Mouse (Mus musculus) c-Kit-positive CD71-positive TER-119-negative erythroid progenitor cells, embryonic 14.5 days (primary cell): ENCODE results near the gene Fbxo41.

Experiments
- DNase-seq: peaks from one replicate; pipeline ENCODE4 v3.0.0-alpha.2; 2013; ENCODE audit warnings: low read depth

Gene Fbxo41

DNA sequence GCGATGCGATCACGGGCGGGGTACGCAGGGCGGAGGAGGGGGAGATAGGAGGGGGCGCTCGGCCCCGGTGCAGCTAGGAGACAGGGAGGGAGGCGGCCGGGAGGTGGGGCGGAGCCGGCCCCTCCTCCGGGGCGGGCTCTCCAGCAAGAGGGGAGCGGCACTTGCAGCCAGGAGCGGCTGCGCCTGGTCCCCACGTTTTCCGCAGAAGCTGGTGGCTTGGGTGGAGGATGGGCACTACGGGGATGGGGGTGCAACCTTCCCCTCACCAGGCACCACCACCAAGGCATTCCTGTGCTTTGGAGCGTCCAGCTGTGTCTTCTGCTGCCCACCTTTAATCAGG lies at the start of gene Fbxo41:
TSS of gene Fbxo41 (minus strand) at position 84 of the 340 bp plus-strand sequence.
- DNase-seq: no peak

GRCm38 (mm10) chr6:85547642-85548041 lies 44.8 kb upstream of the Fbxo41 start:
- no peak for DNase-seq

GRCm38 (mm10) chr6:85544251-85544881 lies 41.6 kb upstream of the Fbxo41 start:
- no peak for DNase-seq

GRCm38 (mm10) chr6:85543351-85544175 lies 40.8 kb upstream of the Fbxo41 start:
- no peak for DNase-seq

GRCm38 (mm10) chr6:85522825-85523224 lies 20.0 kb upstream of the Fbxo41 start:
- DNase-seq: no peak

GRCm38 (mm10) chr6:85522026-85522425 lies 19.2 kb upstream of the Fbxo41 start:
- no peak for DNase-seq

- DNase-seq: no peak
These were observed 15.4 kb upstream of the Fbxo41 start for GRCm38 (mm10) chr6:85518091-85518693.

- DNase-seq: no peak
These were observed 13.1 kb upstream of the Fbxo41 start for GRCm38 (mm10) chr6:85515941-85516340.

DNA sequence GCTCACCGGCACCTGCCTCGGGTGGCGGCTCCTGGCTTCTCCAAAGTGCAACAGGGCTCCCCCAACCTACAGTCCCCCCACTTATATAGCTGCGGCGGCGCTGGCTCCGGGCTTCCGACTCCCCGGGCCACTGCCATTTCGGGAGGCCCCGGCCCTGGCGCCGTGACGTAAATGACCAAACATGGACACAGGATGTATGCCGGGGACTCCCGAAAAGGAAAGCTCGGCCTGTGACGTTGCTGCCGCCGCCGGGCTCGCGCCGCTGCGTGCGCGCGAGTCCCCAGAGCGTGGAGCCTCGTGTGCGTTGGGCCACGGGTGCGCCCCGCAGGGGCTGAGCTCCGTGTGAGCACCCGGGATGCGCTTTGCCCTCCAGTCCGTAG lies 10.7 kb upstream of the Fbxo41 start, which contains the start of gene Egr4:
TSS of gene Egr4 (minus strand) at position 59 of the 380 bp plus-strand sequence.
- no peak for DNase-seq

DNA sequence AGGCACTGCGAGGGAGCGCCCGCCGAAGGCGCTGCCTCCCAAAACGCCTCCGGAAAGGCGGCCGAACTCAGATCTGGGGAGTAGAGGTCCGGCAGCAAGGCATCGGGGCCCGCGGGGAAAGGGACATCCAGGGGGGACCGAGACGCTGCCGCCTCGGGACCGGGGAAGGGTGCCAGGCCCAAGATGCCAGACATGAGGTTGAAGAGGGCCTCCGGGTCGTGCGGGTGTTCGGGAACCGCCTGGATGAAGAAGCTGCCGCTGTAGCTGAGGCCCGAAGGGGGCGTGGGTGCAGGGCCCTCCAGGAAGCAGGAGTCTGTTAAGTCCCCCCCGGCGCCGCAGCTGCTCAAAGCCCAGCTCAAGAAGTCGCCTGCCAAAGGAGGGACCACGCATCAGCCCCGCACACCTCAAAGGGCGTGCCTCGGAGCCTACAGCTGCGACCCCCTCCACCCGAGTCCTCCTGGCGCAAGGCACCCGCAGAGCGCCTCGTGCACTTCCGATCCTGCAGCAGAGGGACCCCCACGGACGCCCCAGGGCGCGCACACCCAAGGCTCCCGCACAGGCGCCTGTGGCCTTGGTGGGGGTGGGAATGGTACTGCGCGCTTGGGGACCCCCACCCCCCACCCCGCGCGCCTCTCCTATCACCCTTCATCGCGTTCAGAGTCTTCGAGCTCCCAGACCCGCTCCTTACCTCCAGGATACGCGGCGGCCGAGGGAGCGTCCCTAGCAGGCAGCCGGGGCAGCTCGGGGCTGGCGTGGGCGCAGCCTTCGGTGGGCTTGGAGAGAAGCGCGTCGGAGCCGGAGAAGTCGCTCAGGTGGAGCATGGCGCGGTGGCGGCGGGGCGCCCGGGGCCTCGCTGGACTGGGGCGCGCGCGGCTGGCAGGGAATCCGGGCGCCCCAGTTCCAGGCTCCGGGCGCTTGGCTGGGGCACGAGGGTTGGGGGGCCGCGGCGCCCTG lies 10.1 kb upstream of the Fbxo41 start:
- no peak for DNase-seq

GRCm38 (mm10) chr6:85512056-85512440 lies 9.3 kb upstream of the Fbxo41 start:
- no peak for DNase-seq

DNA sequence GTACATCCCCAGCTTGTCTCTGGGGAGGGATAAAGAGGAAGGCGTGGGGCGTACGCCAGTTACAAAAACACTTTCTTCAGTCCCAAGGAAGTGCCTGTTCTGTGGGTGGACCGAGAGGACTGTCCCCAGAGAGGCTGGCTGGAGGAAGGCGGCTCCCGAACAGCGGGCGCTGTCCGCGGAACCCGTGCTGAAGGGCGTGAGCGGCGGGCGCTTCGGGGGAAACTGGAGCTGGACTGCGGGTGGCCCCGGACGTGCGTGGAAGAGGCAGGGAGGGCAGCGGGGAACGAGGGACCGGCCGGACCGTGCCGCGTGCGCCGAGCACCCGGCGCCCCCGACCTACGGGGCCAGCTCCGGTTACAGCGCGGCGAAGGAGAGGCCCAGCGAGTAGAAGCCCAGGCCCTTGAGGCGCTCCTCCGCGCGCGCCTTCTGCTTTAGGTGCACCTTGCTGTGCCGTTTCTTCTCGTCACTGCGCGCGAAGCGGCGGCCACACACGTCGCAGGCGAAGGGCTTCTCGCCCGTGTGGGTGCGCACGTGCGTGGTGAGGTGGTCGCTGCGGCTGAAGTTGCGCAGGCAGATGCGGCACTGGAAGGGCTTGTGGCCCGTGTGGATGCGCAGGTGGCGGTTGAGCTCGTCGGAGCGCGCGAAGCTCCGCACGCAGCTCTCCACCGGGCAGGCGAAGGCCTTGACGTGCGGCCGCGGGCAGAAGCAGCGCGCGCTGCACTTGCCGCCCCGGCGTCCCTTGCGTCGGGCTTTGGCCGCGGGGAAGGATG lies 8.7 kb upstream of the Fbxo41 start:
- DNase-seq: no peak

DNA sequence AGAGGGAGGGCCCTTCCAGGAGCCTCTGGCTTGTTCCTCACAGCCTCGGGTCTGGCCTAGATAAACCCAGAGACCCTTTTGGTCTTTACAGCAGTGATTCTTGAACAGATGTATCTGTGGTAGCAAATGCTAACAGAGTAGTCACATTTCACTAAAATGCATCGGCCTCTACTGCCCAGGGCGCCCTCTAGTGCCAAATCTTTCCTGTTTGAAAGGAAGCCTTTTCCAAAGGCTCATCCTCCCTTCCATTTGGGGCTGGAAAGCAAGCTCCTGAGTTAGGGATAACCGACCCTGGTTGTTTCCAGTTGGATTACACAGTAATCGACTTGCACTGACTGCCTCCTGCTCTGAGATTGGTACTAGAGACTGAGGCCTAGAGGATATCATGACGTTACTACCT lies 7.7 kb upstream of the Fbxo41 start:
- no peak for DNase-seq

GRCm38 (mm10) chr6:85508602-85509001 lies 5.8 kb upstream of the Fbxo41 start:
- DNase-seq: no peak

- no peak for DNase-seq
These were observed 2.1 kb upstream of the Fbxo41 start for GRCm38 (mm10) chr6:85504908-85505307.

- no peak for DNase-seq
These were observed 487 bp downstream of the Fbxo41 start for GRCm38 (mm10) chr6:85502103-85502910.

- DNase-seq: no peak
These were observed 1.2 kb downstream of the Fbxo41 start for GRCm38 (mm10) chr6:85501571-85502102.

- no peak for DNase-seq
These were observed 2.4 kb downstream of the Fbxo41 start for GRCm38 (mm10) chr6:85500416-85500815.

- DNase-seq: peak; percentile 40
These were observed 4.6 kb downstream of the Fbxo41 start for GRCm38 (mm10) chr6:85498147-85498546.

DNA sequence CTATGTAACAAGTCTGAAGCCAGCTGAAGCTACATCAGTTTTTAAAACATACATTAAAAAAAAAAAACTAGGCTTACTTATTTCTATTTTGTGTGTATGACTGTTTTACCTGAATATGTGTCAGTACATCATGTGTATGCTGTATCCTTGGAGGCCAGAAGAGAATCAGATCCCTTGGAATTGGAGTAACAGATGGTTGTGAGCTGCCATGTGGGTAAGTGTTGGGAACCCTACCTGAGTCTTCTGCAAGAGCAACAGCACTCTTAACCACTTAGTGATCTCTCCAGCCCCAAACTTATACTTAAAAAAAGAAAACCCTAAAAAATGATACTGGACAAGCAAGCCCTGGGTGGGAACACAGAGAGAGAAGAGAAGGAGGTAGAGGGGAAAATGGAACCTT lies 5.8 kb downstream of the Fbxo41 start:
- no peak for DNase-seq
